Mouse (Mus musculus): ENCODE results near the gene Hspa2.

Hspa2 gene

GRCm38 (mm10) chr12:76378556-76378955, 25.4 kb upstream of the Hspa2 start:
- DNase-seq = no peak

- no peak for DNase-seq
These were observed 23.8 kb upstream of the Hspa2 start for GRCm38 (mm10) chr12:76380151-76380550.

- DNase-seq = no peak
These were observed 18.6 kb upstream of the Hspa2 start for GRCm38 (mm10) chr12:76385342-76385741.

- no peak for DNase-seq
These were observed 15.2 kb upstream of the Hspa2 start for GRCm38 (mm10) chr12:76388794-76389193.

- no peak for DNase-seq
These were observed 12.2 kb upstream of the Hspa2 start for GRCm38 (mm10) chr12:76391595-76392271.

GRCm38 (mm10) chr12:76392979-76393378, 11.0 kb upstream of the Hspa2 start:
- DNase-seq = no peak

- no peak for DNase-seq
These were observed 6.7 kb upstream of the Hspa2 start for GRCm38 (mm10) chr12:76397281-76397680.

GRCm38 (mm10) chr12:76401674-76402073, 2.3 kb upstream of the Hspa2 start:
- no peak for DNase-seq

GRCm38 (mm10) chr12:76402991-76403885, 738 bp upstream of the Hspa2 start:
- peak in 1 of 2 experiments; percentile 93 for DNase-seq

- no peak for DNase-seq
These were observed 833 bp downstream of the Hspa2 start for GRCm38 (mm10) chr12:76404836-76405182.

GRCm38 (mm10) chr12:76405183-76405970, 1.4 kb downstream of the Hspa2 start:
- DNase-seq = peak; percentile 20 to 58

- no peak for DNase-seq
These were observed 2.0 kb downstream of the Hspa2 start for GRCm38 (mm10) chr12:76405971-76406370.

GRCm38 (mm10) chr12:76407184-76407583, 3.2 kb downstream of the Hspa2 start:
- DNase-seq = no peak

- no peak for DNase-seq
These were observed 5.2 kb downstream of the Hspa2 start for GRCm38 (mm10) chr12:76409166-76409565.

GRCm38 (mm10) chr12:76415383-76416010, 11.5 kb downstream of the Hspa2 start:
- DNase-seq = no peak

- DNase-seq = peak; percentile 14 to 77
These were observed 13.5 kb downstream of the Hspa2 start, which contains the start of gene Ppp1r36 for GRCm38 (mm10) chr12:76417433-76417854. Ppp1r36 (plus strand) TSS chr12:76417538.

GRCm38 (mm10) chr12:76418346-76418745, 14.4 kb downstream of the Hspa2 start:
- no peak for DNase-seq

GRCm38 (mm10) chr12:76425256-76425655, 21.3 kb downstream of the Hspa2 start:
- no peak for DNase-seq

- DNase-seq = no peak
These were observed 23.6 kb downstream of the Hspa2 start for GRCm38 (mm10) chr12:76427546-76427945.

GRCm38 (mm10) chr12:76430879-76431406, 27.0 kb downstream of the Hspa2 start:
- no peak for DNase-seq

GRCm38 (mm10) chr12:76431431-76431830, 27.5 kb downstream of the Hspa2 start:
- DNase-seq = no peak

- no peak for DNase-seq
These were observed 30.1 kb downstream of the Hspa2 start for GRCm38 (mm10) chr12:76434111-76434510.
